Mouse (Mus musculus) intestine, embryonic 16.5 days (tissue): ENCODE data around the gene 1700014D04Rik. TPM values are rescaled to one million over a fixed set of nuclear protein-coding genes. Genes with fewer than 3 reads are reported as not detected.

Experiments
- ATAC-seq: fragments of 200-750 bp; cut with Nextera tagmentation; 2 replicates; pipeline ENCODE4 v1.8.0; 2017; ENCODE audit warnings: moderate TSS enrichment, moderate library complexity
- H3K27ac ChIP-seq: fragments of 300-500 bp; sonication (generic); 2 replicates; pipeline ENCODE4 v1.5.1; 2014; ENCODE audit warnings: mild to moderate bottlenecking, low read length
- H3K27me3 ChIP-seq: fragments of 300-500 bp; sonication (generic); replicated peaks from 2 replicates; pipeline ENCODE4 v1.6.1; 2014; ENCODE audit warnings: low read length, control low read depth, mixed read lengths; ENCODE audit not compliant: control insufficient read depth, insufficient read depth
- H3K36me3 ChIP-seq: fragments of 300-500 bp; sonication (generic); 2 replicates; pipeline ENCODE4 v1.6.1; 2014; ENCODE audit warnings: low read length, control low read depth; ENCODE audit not compliant: control insufficient read depth, insufficient read depth
- H3K4me1 ChIP-seq: fragments of 300-500 bp; sonication (generic); 2 replicates; pipeline ENCODE4 v1.6.1; 2014; ENCODE audit warnings: low read length, control low read depth, mixed read lengths; ENCODE audit not compliant: control insufficient read depth, insufficient read depth
- H3K4me2 ChIP-seq: fragments of 300-500 bp; sonication (generic); 2 replicates; pipeline ENCODE4 v1.6.1; 2014; ENCODE audit warnings: low read depth, low read length, control low read depth
- H3K4me3 ChIP-seq: fragments of 300-500 bp; sonication (generic); 2 replicates; pipeline ENCODE4 v1.5.1; 2014; ENCODE audit warnings: mild to moderate bottlenecking, low read length
- H3K9ac ChIP-seq: fragments of 300-500 bp; sonication (generic); 2 replicates; pipeline ENCODE4 v1.6.1; 2014; ENCODE audit warnings: low read depth, low read length
- H3K9me3 ChIP-seq: fragments of 300-500 bp; sonication (generic); 2 replicates; pipeline ENCODE4 v1.6.1; 2016; ENCODE audit warnings: low read length, control low read depth; ENCODE audit not compliant: control insufficient read depth
- WGBS: fragments of 180-500 bp; shearing (Covaris S2); extraction: QIAGEN DNeasy Blood & Tissue Kit; methylation state at CpG from one replicate; pipeline ENCODE4 v1.1.7; 2014; 5-methylcytosine and 5-hydroxymethylcytosine counted together
- polyA plus RNA-seq: library from polyadenylated mRNA; unstranded; fragments of >200 nt; fragmentation: Nextera tagmentation; extraction: Ambion mirVana; gene quantifications from 2 replicates; pipeline ENCODE4 v1.2.1, GENCODE M21; 2015

The 1700014D04Rik gene
- polyA plus RNA-seq, 1 experiment from 2014 or later: not detected

DNA sequence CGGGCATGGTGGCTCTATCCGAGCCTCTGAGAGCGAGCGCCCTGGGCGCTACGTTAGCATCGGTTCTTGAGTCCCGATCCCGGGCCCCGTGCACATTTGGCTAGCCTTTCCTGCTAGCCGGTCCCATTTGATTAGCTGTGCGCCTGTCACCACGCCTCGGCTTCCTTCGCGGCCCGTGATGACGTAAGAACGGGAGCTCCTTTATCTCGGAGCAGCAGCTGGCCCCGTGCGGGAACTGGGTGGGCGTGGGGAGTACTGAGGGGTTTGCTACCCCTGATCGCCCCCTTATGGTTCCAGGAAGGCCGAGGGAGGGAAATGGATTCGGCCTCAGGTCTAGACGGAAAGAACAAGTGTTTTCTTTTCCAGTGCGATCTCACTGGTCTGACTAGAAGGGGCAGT, 23.6 kb upstream of the 1700014D04Rik start:
- H3K9me3 ChIP-seq: no peaks in the 10 kb centered on the region
- H3K4me2 ChIP-seq: peak overlapping the region; percentile 77
- under 1% methylated on average over 28 of the region's 28 CpGs for WGBS
- H3K4me3 ChIP-seq: peak overlapping the region; percentile 86
- peak; percentile 79 for ATAC-seq
- no peaks in the 10 kb centered on the region; the same call in 1 of the 2 replicates for H3K36me3 ChIP-seq
- peak overlapping the region; percentile 92 for H3K9ac ChIP-seq
- H3K27ac ChIP-seq: peak overlapping the region; percentile 99
- no peaks in the 10 kb centered on the region for H3K27me3 ChIP-seq
- H3K4me1 ChIP-seq: peaks cover 50% of the 10 kb centered on the region

GRCm38 (mm10) chr13:59769296-59770163, 23.0 kb upstream of the 1700014D04Rik start, which contains the start of gene Isca1:
Gene Isca1 (minus strand): TSS chr13:59769810.
- Histone ChIP-seq H3K4me1 (peaks cover 50% of the 10 kb centered on the region), H3K27me3 (no peaks in the 10 kb centered on the region), H3K9ac (peak within 1 kb of the TSS; percentile 92), H3K4me2 (peak within 1 kb of the TSS; percentile 77), H3K4me3 (peak within 1 kb of the TSS; percentile 86), H3K36me3 (no peaks in the 10 kb centered on the region; the same call in 1 of the 2 replicates), H3K9me3 (no peaks in the 10 kb centered on the region), H3K27ac (peak within 1 kb of the TSS; percentile 99)
- WGBS: under 1% methylated on average over 86 of the region's 91 CpGs
- peak; percentile 96 for ATAC-seq

- Histone ChIP-seq H3K27me3 (no peaks in the 10 kb centered on the region), H3K9me3 (no peaks in the 10 kb centered on the region), H3K4me2 (peak overlapping the region; percentile 67), H3K4me3 (peak overlapping the region; percentile 86), H3K27ac (no peak overlapping the region), H3K9ac (peak overlapping the region; percentile 92), H3K36me3 (no peaks in the 10 kb centered on the region), H3K4me1 (peaks cover 50% of the 10 kb centered on the region)
- no peak for ATAC-seq
- 23% methylated on average over 13 of the region's 13 CpGs for WGBS
Observed at GRCm38 (mm10) chr13:59768531-59768930, 22.0 kb upstream of the 1700014D04Rik start.

- peak overlapping the region; percentile 73 for H3K27ac ChIP-seq
- no peak overlapping the region for H3K9ac ChIP-seq
- no peaks in the 10 kb centered on the region for H3K9me3 ChIP-seq
- H3K4me2 ChIP-seq: peak overlapping the region; percentile 67
- peaks cover 3% of the 10 kb centered on the region; the same call in 1 of the 2 replicates for H3K36me3 ChIP-seq
- H3K4me3 ChIP-seq: 0 out of 2 replicates have a peak overlapping the region, but pooled peaks have one; percentile 11
- ATAC-seq: 0 out of 2 replicates have a peak, but pooled peaks have one; percentile 22
- no peaks in the 10 kb centered on the region for H3K27me3 ChIP-seq
- peaks cover 50% of the 10 kb centered on the region for H3K4me1 ChIP-seq
- 58% methylated on average over 11 of the region's 11 CpGs for WGBS
Observed at GRCm38 (mm10) chr13:59766786-59767515, 20.4 kb upstream of the 1700014D04Rik start.

DNA sequence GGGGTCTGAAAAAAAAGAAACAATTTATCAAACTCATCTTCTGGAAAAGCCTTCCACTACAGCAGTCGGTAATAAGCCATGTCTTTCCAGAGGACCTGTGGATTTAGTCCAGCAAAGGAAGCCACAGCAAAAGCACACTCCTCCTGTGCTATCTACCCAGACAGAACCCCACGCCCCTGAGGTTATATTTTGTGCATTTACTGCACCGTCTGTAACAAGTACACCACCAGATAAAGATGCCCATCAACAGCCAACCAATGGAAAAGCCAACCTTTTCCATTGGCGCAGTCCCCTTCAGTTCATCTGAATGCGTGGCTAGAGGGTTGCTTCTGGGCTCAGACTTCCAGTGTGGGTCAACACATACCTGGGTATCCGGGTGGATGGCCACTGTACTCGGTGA, 16.2 kb upstream of the 1700014D04Rik start:
- 90% methylated on average over 7 of the region's 7 CpGs for WGBS

DNA sequence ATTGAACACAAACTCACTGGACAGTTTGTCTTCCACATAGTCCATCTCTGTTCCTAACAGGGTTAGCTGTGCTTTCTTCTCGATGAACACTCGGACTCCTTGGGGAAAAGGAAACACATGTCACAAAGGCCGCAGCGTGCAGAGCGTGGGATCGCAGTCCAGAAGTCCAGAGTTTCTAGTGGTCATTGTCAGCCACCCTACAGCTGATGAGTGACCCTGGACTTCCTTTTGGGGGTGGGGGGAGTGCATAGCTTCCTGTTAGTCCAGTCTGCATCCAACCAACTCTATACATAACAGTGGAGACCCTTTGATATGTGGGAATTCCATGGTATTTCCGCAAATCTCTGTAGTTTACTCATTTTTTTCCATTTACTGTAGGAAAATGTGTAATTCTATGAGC, 10.4 kb upstream of the 1700014D04Rik start:
- H3K27ac ChIP-seq: no peak overlapping the region
- no peak overlapping the region for H3K4me2 ChIP-seq
- H3K9me3 ChIP-seq: no peaks in the 10 kb centered on the region
- H3K9ac ChIP-seq: no peak overlapping the region
- no peaks in the 10 kb centered on the region for H3K27me3 ChIP-seq
- no peak for ATAC-seq
- WGBS: 91% methylated on average over 7 of the region's 7 CpGs
- H3K36me3 ChIP-seq: 0 out of 2 replicates have a peak, but pooled peaks cover 10% of the 10 kb centered on the region
- H3K4me3 ChIP-seq: no peak overlapping the region
- H3K4me1 ChIP-seq: no peaks in the 10 kb centered on the region

More for the DNA sequence above, 16.2 kb upstream of the 1700014D04Rik start:
- Histone ChIP-seq H3K4me1 (peaks cover 24% of the 10 kb centered on the region), H3K27me3 (no peaks in the 10 kb centered on the region), H3K9me3 (no peaks in the 10 kb centered on the region), H3K9ac (no peak overlapping the region), H3K4me2 (no peak overlapping the region), H3K27ac (no peak overlapping the region), H3K4me3 (no peak overlapping the region), H3K36me3 (peaks cover 5% of the 10 kb centered on the region; the same call in 1 of the 2 replicates)
- ATAC-seq: no peak

- 0 out of 2 replicates have a peak, but pooled peaks cover 5% of the 10 kb centered on the region for H3K36me3 ChIP-seq
- no peak overlapping the region for H3K27ac ChIP-seq
- no peak overlapping the region for H3K4me2 ChIP-seq
- no peak overlapping the region for H3K4me3 ChIP-seq
- H3K27me3 ChIP-seq: no peaks in the 10 kb centered on the region
- H3K9me3 ChIP-seq: no peaks in the 10 kb centered on the region
- WGBS: 68% methylated on average over 12 of the region's 12 CpGs
- ATAC-seq: no peak
- no peaks in the 10 kb centered on the region for H3K4me1 ChIP-seq
- no peak overlapping the region for H3K9ac ChIP-seq
Observed at GRCm38 (mm10) chr13:59750310-59750709, 3.8 kb upstream of the 1700014D04Rik start.

DNA sequence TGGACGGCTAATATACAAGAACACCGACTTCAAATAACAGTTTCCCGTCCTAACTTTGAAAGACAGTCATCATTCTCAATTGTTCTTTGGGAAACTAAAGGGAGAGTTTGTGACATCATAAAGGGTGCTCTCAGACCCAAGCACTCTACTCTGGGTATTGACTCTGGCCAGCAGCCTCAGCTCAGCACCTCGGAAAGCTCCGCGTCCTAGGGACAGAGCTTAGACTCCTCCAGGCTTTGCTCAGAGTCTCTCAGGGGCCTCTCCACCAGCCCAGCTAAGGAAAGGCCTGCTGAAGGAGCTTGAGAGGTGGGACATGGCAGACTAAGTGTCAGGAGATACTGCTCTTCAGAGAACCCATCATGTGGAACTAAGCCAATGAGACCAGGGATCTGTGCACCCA, 388 bp downstream of the 1700014D04Rik start:
- Histone ChIP-seq H3K27ac (no peak overlapping the region), H3K27me3 (no peaks in the 10 kb centered on the region), H3K9ac (no peak overlapping the region), H3K4me2 (no peak overlapping the region), H3K36me3 (no peaks in the 10 kb centered on the region), H3K9me3 (no peaks in the 10 kb centered on the region), H3K4me3 (no peak overlapping the region), H3K4me1 (no peaks in the 10 kb centered on the region)
- no peak for ATAC-seq
- WGBS: 67% methylated on average over 6 of the region's 6 CpGs

DNA sequence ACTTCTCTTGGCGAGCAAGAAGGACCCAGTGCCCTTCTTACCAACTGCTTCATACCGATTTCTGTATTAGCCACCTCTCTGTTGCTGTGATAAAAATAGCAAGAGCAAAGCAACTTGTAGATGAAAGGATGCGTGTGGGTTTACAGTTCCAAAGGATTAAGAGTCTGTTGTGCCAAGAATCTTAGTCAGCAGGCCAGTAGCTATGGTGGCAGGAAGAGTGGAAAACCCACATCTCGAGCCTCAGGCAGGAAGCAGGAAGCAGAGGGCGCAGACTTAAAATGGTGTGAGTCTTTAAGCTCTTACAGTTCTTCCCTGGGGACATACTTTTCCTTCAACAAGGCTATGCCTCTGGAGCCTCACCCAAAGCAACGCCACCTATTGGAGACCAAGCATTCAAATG, 1.1 kb downstream of the 1700014D04Rik start:
- ATAC-seq: no peak
- H3K27ac ChIP-seq: no peak overlapping the region
- H3K9ac ChIP-seq: no peak overlapping the region
- no peaks in the 10 kb centered on the region for H3K27me3 ChIP-seq
- H3K4me1 ChIP-seq: no peaks in the 10 kb centered on the region
- no peak overlapping the region for H3K4me3 ChIP-seq
- WGBS: 79% methylated on average over 6 of the region's 6 CpGs
- no peaks in the 10 kb centered on the region for H3K36me3 ChIP-seq
- H3K9me3 ChIP-seq: no peaks in the 10 kb centered on the region
- no peak overlapping the region for H3K4me2 ChIP-seq
